Mouse (Mus musculus) adrenal gland, adult 8-10 months (tissue): ENCODE measurements around the gene Asb3. TPM values are rescaled to one million over a fixed set of nuclear protein-coding genes. Genes with fewer than 3 reads are reported as not detected.
A peak's percentile ranks its signal among the peaks of the same experiment; 100 is the strongest.

ENCODE experiments used
- DNase-seq: peaks from one replicate; pipeline ENCODE4 v3.0.0; 2022
- total RNA-seq, 4 experiments: library from RNA; stranded (reverse); gene quantifications; 2 replicates each; pipeline ENCODE4 v1.2.4; 2022

Gene Asb3
- total RNA-seq, result 10 to 100 TPM; 16.8 to 20.2 (median 18.4) TPM

DNA sequence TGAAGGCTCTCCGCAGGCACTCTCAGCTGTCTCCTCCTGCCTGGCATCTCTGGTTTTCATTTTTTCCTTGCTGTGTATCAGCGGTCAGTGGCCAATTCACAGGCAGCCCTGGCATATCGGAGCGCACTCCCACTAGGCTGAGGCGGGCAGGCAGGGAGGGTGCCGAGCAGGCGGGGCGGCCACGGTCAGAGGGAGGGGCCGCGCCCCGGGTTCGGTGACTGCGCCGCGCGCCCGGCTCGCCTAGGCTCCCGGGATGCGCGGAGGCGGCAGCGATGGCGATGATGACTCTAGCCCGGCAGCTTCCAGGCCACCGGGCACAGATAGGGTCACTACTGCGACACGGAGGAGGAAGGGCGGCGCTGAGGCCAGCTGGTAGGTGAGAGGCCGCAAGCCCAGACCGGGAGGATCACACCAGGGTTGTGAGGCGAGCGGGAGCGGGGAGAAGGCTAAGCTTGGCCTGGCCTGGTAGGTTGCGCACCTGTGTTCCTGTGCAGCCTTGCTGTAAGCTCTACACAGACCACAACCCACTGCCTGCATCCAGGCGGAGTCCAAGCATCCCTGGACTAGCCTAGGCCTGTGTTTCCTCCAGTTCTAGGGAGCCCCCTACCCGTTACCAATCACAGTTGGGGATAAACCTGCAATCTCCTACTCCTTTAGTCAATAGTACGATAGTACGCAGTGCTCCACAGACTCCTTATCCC is at the start of gene Asb3, which contains the start of gene Gpr75:
Gene Asb3, plus strand, starts transcription at position 246 of the 701 bp plus-strand sequence.
Gene Gpr75, plus strand, starts transcription at position 188 of the 701 bp plus-strand sequence.
- peak; percentile 52 for DNase-seq

DNA sequence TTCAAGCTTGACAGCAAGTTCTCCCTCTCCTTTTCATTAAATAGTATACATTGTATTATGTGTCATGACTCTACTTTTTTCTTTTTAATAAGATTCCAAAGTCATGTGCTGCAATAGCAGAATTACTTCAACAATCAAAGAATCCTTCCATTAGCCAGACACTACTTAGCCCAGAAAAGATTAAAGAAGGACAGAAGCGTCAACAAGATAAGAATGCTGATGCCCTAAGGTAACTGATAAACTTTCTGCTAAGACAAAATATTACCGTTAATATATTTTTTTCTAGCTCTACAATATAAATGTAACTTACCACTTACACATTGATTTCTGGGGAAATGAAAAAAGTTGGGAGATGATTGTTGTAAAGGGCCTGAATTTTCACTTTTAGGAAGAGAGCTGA is 46.4 kb upstream of the Asb3 start:
- DNase-seq, result no peak

DNA sequence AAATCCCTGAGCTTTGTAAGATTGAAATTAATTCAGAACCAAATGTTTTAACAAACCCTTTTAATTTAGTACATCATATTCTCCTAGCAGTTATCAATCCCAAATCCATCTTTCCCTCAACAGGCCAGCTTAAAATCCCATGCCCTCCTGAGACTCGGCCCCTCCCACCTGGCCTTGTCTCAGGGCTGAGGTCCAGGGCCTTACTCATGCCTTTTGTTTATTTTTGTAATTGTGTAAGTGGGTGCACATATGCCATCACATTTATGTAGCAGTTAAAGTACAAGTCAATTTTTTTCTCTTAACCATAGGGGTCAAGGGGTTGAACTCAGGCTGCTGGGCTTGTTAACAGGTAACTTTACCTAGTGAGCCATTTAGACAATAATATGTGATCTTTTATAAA is 40.9 kb upstream of the Asb3 start:
- peak; percentile 10 for DNase-seq

DNA sequence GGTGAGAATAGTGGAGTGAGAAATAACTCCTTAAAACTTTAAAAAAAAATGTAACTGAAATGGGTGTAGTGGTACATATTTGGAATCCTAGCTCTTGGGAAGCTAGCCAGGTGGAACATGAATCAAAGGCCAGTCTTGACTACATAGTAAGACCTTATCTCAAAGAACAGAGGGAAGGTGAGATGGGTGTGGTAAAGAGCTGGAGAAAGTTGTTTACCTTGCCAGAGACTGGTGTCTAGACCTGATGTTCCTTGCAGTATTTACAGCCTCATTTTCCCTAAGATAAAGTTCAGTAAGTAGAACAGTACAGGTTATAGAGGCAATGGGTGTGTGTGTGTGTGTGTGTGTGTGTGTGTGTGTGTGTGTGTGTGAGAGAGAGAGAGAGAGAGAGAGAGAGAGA is 12.8 kb upstream of the Asb3 start:
- no peak for DNase-seq

DNA sequence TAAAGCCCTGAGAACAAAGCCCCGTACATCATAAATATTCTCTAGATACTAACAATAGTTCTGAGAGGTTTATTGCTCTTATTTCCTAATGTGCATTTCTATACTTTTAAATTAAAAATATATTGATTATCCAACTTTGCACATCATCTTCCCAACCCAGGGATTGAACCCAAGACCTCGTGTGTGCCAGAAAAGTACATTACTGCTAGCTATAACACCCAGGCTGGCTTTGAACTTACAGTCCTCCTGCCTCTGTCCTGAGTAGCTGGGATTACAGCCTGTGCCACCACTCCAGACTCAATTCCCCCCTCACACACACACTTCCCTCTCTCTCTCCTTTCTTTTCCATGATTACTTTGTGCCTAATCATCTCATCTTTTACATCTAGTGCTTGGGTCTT is 2.9 kb downstream of the Asb3 start:
- DNase-seq, result no peak

DNA sequence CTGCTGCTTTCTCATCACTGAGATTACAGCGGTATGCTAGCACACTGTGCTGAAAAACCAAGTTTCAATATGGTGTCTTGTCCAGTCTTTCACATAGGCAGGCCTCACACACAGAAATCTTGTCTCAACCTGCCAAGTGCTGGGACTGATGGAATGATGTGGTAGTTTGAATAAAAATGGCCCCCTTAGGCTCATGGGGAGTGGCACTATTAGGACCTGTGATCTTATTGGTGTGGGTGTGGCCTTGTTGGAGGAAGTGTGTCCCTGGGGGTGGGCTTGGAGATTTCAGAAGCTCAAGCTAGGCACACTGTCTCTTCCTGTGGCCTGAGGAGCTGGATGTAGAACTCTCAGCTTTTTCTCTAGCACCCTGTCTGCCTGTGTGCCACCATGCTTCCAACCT is 11.0 kb downstream of the Asb3 start:
- no peak for DNase-seq

DNA sequence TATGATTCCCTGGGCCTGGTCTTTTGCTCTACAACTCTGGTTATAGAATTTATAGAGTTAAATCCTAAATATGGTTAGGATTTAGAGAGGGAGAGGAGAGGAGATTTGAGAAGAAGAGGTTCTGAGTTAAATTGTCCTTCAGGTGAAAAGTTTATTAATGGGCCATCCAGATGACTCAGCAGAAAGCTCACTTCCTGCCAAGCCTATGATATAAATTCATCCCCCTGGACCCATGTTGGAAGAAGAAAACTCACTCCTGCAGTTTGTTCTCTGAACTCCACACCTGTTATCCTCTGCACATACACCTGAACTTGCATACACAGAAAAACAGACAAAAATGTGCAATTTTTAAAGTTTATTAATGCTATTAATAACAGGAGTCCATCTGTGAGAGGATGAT is 14.1 kb downstream of the Asb3 start:
- no peak for DNase-seq

DNA sequence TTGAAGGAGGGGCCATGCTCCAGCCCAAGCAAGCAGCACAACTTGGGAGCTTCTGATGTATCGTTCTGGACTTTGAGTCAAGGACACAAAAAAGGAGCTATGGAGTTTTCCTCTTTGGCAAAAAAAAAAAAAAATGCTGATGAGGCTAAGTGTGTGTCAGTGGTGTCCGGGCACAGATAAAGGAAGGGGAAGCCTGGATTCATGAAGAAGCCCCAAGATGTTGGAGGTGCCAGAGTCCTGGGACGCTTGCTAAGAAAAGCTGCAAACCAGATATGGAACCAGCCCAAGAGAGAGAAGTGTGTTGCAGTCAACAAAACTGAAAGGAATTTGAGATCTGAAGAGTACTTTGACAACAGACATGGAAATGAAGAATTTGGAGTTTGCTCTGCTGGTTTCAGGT is 27.1 kb downstream of the Asb3 start:
- no peak for DNase-seq

DNA sequence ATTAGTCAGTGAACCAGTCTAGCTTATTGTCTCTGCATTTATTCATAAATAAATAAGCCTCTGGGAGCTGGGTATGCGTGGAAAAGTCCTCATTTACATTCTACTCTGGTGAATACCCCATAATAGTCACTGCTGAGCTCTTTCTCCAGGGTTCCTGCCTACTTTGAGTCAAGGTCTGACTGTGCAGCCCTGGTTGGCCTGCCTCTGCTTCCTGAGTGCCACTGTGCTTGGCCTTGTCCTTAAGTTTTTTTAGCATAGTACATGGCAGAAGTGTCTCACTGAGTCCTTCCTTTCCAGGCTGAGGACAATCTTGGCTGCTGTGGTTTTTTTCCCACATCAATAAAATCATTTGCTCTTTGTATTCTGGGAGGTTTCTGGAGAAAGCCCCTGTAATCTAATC is 35.4 kb downstream of the Asb3 start:
- DNase-seq, result peak; percentile 52

DNA sequence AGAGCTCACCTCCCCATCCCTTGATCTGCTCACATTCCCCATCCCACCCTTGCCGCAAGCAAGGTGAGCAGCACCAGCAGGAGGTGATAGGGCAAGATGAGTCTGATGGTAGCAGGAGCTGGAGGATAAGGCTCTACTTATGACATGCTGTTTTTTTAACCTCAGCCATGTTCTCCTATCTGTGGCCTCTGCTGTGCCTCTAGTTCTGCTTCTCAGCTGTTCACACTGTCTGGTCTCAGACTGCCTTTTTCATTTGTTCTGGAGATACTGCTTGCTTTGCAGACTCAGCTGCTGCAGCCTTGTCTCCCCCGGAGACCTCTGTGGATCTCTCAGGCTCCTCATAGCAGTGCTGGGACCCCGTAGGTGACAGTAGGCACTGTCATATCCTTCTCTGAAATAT is 38.1 kb downstream of the Asb3 start:
- no peak for DNase-seq

DNA sequence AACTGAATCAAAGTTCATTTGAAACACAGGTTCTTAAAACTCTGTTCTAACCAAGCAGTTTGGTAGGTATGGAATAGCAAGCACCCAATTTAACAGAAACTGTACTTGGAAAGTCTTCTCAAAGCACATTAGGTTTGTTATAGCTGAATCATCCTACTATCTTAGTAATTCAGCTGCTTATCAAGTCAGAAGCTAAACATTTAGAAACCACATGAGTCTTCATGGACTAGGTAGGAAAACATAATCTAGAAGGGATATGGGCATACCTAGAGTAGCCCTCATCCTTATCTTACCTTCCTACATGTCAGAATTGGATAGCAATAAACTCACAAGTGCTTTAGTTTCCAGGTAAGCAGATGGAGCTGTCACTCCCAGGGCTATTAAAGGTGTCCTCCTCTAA is 42.9 kb downstream of the Asb3 start:
- DNase-seq, result no peak

DNA sequence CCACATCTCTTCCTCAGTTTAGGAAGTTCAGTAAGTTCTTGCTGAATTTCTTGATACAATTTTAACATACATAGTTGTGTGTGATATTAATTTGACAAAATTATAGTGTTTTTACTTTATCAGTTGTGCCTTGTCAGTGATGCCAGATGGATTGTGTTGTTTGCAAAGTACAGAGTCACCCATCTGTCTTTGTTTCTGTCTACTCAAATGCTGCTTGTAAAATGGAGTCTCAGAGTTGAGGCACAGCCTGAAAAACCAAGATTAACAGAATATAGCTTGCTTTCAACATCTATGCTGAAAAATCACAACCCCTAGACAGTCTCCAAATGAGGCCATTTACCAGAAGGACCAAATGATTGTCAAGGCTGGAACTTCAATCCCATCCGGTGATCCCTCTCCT is 43.3 kb downstream of the Asb3 start:
- no peak for DNase-seq

DNA sequence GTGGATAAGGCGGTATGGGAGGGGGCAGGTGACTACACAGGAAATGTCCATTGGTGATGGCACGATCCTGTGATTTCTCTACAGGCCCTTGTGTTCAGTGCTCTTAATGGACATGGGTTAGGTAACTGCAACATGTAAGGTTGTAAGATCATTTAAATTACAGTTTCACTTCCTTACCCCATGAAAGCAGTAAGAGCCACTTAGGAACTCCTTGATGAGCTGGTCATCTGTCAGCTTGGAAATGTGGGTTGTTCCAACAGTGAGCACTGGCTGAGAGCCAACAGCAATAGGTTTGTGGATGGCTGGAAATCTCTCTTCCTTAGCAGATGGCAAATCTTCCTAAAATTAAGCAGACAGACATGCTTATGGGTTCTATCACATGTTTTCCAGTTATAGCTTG is 58.3 kb downstream of the Asb3 start:
- DNase-seq, result no peak

DNA sequence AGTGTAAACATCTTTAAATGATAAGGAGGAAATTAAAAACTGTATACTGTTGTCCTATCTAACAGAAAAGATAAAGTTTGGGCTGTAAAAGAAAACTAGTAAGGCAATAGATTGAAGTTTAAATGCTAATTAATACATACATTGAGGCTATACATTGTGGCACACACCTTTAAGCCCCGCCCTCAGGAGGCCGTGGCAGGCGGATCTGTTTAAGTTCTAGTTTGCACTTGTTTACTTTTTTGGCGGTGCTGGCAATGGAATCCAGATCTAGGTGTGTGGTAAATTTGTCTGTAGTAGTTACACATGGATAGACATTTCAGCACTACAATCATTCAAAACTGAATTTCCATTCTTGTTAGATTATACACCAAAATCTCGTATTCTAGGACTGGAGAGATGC is 67.6 kb downstream of the Asb3 start:
- no peak for DNase-seq

DNA sequence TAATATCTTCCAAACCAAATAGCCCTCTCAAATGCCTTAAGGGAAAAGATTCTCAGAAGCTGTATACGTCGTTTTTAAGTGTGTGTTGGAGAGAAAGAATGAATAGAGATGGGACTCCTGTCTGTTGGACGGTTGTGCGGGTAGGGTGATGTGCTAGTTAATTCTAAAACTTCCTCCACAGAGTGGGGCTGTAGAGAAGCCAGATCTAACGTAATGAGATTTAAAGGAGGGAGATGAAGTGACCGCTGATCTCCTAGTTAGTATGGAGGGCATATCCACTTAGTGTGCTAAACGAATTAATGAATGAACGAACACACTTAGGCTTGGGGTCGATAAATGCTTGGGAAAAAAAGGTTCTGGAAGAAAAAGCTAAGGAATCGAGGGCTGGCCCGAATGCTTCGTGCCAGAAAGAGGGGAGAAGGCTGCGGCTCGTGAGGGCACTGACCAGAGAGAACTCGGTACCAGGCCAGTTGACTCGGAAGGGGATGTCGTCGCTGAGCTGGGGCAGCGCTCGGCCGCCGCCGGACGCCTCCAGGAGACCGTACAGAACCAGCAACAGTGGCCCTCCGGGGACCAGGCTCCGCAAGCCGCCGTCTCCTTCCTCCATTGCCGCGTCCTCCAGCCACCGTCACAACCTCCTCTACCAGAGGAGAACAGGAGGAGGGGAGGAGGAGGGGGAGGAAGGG is 68.4 kb downstream of the Asb3 start:
- DNase-seq, result peak; percentile 33

DNA sequence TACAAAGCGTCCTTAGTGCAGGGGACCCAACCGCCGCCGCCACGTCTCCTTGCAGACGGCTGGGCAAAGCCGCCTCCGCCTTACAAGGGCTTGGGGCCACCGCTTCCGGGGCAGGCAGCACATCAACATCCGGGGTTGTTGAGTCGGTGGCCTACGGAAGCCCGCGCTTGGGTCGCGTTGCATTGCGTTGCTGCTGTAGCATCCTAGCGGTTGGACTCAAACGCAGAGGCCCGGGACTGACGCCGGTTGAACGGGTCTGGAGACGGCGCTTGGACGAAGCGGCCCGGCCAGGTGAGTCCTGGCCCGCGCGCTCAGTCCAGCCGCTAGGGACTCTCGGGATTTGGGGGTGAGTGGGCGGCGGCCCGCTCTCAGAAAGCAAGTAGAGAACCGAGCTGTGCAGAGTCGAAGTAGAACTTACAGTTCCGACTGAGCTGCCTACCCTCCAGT is 69.1 kb downstream of the Asb3 start, which contains the start of gene Erlec1:
Gene Erlec1, minus strand, starts transcription at position 57 of the 447 bp plus-strand sequence.
- DNase-seq, result peak; percentile 80

DNA sequence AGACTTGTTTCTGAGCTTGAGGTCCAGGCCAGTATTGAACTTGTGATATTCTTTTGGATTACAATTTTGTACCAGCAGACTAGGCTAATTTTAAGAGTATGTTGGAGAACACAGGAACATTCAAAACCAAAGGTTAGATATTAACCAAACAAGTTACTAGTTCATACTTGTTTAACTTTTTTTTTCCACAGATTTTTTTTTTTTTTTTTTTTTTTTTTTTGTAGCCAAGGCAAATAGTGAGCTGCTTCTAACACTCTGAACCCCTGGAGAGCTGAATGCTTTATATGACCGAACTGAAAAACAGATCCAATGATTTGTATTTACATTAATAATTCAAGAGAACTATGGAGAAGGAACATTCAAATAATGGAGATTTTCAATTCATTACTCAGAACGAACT is 100.0 kb downstream of the Asb3 start:
- DNase-seq, result no peak

DNA sequence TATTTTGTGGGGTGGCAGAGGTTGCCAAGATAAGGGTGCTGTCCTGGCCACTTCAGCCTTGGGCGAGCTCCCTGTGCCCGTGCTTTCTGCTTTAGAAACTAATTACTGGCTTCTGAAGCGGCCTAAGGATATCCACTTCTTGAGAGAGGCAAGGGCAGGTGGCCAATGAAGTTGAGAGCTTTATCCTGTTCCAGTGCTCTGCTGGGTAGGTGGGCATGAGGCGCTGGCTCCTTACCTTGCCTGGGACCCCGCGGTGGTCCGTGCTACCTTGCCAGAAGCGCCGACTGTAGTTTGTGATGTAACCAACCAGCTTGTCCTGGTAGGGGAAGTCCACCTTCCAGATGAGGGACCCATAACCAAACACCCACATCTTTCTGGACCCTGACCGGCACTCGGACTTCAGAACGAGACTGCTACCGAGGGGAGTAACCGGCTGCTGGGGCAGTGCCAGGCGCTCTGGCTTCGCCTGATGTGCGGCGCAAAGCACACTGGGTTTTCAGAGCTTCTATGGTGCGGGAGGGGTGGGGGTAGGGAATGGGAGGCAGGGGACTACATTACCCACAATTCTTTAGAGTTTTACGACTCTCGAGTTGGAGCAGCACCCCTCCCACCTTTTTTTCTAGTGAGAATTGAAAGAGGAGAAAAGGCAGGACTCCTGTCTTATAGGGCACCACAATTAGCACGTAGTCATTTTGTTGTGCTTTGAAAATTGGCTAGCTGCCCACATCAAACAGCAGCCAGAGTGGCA is 100.8 kb downstream of the Asb3 start, which contains the start of gene Chac2:
Gene Chac2, minus strand, starts transcription at position 474 of the 748 bp plus-strand sequence.
- peak; percentile 82 for DNase-seq

DNA sequence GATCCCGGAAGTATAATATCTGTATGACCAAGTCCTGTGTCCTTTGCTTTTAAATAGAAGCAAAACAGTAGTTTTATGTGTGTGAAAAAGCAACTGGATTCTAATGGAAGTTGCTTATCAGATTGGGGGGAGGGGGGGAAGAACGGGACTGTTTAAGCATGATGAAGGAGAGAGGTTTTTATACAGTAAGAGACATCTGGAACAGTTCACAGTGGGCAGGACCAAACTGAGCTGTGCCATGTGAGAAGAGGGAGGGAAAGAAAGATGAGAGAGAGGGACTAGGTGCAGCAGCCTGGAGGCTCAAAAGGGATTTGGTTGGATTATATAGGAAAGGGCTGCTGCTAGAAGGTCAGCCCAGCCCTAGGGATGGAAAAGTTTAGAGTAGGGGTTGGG is 101.4 kb downstream of the Asb3 start:
- no peak for DNase-seq

DNA sequence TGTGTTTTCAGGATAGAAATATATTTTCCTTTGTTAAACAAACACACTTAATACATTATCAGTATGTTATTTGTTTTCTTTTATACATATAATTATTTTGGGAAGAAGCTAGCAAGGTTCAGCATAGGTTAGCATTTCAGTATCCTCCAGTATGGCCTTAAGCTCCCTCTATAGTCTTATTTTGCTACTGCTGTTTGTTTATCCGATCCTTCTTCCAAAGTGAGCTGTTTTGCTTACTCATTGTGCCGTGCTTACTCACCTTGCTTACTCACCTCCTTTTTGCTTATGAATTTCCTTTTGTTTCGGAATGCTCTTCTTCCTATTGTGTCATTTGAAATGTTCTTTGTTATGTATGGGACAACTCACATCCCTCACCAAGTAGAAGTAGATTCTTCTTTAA is 111.5 kb downstream of the Asb3 start:
- DNase-seq, result no peak

DNA sequence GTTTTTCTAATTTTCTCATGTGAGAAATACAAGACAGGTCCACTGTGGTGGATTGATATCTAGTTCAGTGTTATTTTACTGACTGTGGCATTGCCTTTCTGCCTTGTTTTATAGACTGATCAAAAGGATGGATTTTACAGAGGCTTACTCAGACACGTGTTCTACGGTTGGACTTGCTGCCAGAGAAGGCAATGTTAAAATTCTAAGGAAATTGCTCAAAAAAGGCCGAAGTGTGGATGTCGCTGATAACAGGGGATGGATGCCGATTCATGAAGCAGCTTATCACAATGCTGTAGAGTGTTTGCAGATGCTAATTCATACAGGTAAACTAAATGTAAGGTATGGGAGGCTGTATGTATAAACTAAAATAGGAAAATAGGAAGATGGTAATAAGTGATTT is 113.0 kb downstream of the Asb3 start:
- DNase-seq, result no peak

DNA sequence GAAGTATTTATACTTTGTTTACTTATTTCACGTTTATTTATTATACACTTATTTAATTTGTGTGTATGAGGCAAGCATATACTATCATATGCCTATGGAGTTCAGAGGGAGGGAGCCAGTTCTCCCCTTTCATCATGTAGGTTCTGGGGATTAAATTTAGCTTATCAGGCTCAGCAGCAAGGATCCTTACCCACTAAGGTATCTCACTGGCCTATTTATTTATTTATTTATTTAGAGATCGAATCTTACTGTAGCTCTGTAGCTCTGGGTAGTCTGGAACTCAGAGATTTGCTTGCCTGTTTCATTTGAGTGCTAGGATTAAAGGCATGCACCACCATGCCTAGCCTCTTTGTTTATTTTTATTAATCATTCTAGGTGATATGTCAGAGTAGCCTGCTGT is 113.5 kb downstream of the Asb3 start:
- no peak for DNase-seq

DNA sequence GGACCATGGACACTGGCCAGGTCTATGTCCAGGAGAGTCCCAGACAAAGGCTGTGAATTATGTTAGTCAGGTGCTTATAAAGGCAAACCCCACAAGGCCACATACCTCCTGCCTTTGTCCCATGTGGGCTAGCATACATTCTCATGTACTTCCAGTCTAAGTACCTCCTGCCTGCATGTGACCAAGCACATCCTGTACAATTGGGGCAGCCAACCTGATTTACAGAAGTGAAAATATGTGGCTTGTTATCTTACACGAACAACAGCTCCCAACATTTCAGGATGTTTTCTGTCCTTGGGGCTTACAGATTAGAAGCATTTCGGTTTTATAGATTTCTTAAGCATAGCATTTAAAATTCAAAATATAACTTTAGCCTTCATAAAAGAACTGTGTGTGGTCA is 114.8 kb downstream of the Asb3 start:
- DNase-seq, result no peak
